Mouse (Mus musculus) C2C12 (cell line): ENCODE data around the gene Ppp1r9b.

Experiments used
- CEBPB ChIP-seq: IDR thresholded peaks from one replicate; pipeline ENCODE4 v1.6.1; 2011; ENCODE audit warnings: low read depth, mild to moderate bottlenecking, control low read depth, moderate library complexity
- CTCF ChIP-seq: IDR thresholded peaks from one replicate; pipeline ENCODE4 v1.5.1; 2011; ENCODE audit not compliant: control insufficient read depth, insufficient read depth, insufficient read length
- MAX ChIP-seq: IDR thresholded peaks from one replicate; pipeline ENCODE4 v1.6.1; 2011; ENCODE audit warnings: mild to moderate bottlenecking, control low read depth
- MYOD1 ChIP-seq: IDR thresholded peaks from one replicate; pipeline ENCODE4 v1.6.1; 2011; ENCODE audit warnings: low read depth; ENCODE audit not compliant: control insufficient read depth, insufficient read length
- MYOG ChIP-seq: IDR thresholded peaks from one replicate; pipeline ENCODE4 v1.6.1; 2011; ENCODE audit not compliant: control insufficient read depth, insufficient read length; ENCODE audit errors: extremely low read depth
- USF1 ChIP-seq: IDR thresholded peaks from one replicate; pipeline ENCODE4 v1.6.1; 2011; ENCODE audit warnings: low read depth, mild to moderate bottlenecking, control low read depth, moderate library complexity

DNA sequence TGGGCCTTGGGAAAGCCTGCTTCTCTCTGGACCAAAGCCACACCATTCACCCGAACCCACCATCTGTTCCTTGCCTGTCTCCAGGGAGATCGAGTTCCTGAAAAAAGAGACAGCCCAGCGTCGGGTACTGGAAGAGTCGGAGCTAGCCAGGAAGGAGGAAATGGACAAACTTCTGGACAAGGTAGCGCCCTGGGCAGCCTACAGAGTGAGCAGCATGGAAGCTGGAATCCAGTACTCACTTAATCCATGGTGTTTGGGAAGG is 14.0 kb downstream of the Ppp1r9b start:
- TF ChIP-seq CTCF = no peak
- TF ChIP-seq CEBPB = no peak
- TF ChIP-seq USF1 = no peak
- no peak for TF ChIP-seq MYOG
- no peak for TF ChIP-seq MYOD1
- no peak for TF ChIP-seq MAX
